Mouse (Mus musculus): ENCODE measurements around the gene Tcf7l2.

GRCm38 (mm10) chr19:55911941-55912340 is 170.3 kb downstream of the Tcf7l2 start:
- TF ChIP-seq CTCF (IDR thresholded peaks at IDR 0.05; ENCODE audit: low read depth) (no peak), EP300 (optimal IDR thresholded peaks at IDR 0.05) (no peak)

Data from stomach, postnatal 0 days (tissue).